Mouse (Mus musculus) cerebellum, postnatal 36 days (tissue): Measurements from ENCODE around the gene Gal3st1.
A peak's percentile ranks its signal among the peaks of the same experiment; 100 is the strongest.
"Not testable (repeated sequence)": the region's sequence is repeated elsewhere in the genome, so short reads cannot be mapped to it uniquely, and the experiment has no call there.

Experiments used
- DNase-seq, 2 experiments: peaks; one replicate each; pipeline ENCODE4 v3.0.0; 2021 to 2022; ENCODE audit warnings: mixed read lengths in 2 of 2

The Gal3st1 gene

GRCm38 (mm10) chr11:3983291-3983862 is at the start of gene Gal3st1:
Gene Gal3st1, plus strand, starts transcription at chr11:3983636.
- DNase-seq: peak in 1 of 2 experiments; percentile 6

DNA sequence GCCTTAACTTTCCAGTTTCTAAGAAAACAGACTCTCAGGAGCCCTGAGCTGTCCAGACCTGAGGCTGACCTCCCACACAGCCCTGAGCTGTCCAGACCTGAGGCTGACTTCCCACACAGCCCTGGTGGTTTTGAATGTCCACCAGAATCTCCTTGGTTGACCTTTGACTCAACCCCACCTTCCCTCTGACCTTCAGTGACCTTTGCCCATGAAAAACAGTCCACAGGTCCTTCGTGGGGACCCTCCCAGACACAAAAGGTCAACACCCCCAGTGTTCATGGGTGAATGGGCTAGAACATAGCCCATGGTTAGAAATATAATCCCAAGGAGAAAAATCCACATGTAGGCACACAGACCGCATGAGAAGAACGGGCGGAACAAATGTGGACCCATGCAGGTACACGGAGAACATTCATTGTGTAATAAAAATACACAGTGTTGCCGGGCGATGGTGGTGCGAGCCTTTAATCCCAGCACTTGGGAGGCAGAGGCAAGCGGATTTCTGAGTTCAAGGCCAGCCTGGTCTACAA is 49.6 kb upstream of the Gal3st1 start:
- no peak for DNase-seq

GRCm38 (mm10) chr11:3935135-3935534 is 48.3 kb upstream of the Gal3st1 start:
- no peak for DNase-seq

DNA sequence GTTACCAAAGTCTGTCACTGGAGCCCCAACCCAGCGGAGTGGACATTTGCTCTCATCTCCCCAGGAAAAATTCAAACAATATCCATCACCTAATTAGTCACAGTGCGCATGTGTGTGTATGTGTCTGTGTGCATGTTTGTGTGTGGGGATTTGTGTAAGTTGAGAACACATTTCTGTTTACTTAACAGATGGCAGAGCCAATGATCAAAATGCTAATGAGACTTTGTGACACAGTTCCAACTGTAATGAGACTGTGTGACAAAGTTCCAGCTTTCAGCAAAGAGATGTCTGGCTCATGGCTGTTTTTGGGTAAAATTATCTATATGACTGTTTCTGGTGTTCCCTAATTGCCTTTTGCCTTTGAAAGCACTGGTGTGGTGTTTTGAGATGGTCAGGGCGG is 47.1 kb upstream of the Gal3st1 start:
- no peak for DNase-seq

DNA sequence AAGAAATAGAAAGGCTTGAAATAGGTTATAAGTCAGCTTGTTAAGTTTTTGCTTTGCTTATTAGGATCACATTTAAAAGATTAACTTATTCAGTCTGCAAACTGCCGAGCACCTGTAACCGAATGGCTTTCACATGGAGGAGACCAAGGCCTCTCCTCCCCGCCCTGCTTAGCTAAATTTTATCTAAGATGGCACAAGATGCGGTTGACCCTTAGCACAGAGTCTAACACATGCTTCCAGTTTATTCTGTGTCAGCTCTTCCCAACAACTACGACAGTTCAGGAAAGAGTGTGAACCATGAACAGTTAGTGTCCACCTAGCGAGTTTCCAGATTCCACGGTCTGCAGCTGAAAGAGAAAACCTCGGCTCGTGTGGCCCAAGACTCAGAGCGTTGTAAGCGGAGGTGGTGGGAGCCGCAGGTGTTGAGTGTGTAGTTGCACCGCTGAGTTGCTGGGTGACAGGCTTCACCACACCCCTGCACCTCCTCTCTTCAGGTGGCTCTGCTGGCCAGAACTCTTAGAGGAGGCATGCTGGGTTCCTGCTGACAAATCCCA is 46.0 kb upstream of the Gal3st1 start:
- DNase-seq: no peak

GRCm38 (mm10) chr11:3941371-3941770 is 42.1 kb upstream of the Gal3st1 start:
- no peak for DNase-seq

DNA sequence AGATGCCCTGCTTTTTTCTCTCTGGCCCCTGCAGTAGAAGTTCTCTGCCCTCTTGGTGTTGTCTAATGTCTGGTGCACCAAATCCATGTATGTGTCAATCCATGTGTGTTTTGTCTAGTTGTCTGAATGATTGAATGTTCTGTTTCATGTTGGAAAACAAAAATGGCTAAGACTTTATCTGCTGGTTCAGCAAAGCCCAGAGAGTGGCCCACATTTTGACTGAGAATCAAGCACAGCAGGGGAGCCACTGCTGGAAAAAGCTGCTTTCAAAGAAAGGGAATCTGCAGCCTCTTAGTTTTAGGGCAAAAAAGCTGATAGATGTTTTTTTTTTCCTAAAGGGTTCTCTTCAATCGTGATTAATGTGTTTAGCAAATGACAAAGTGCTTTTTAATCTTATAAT is 37.0 kb upstream of the Gal3st1 start:
- no peak for DNase-seq

DNA sequence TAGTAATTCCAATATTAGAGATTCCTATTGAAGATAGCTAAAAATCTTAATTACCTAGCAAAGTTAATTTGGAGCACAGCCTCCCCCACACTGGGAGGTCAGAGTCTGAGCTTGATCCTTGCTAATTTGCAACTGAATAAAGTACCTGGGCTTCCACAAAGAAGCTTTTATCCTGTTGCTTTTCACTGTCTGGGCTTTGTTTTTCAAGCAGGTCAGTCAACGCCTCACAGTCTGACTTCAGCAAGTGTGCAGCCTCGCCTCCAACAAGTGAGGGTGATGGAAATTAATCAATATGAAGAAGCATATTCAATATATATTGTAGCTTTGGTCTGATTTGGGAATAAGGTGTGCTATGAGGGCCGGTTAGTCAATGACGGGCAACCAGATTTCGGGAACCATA is 28.6 kb upstream of the Gal3st1 start:
- not testable (repeated sequence) for DNase-seq

DNA sequence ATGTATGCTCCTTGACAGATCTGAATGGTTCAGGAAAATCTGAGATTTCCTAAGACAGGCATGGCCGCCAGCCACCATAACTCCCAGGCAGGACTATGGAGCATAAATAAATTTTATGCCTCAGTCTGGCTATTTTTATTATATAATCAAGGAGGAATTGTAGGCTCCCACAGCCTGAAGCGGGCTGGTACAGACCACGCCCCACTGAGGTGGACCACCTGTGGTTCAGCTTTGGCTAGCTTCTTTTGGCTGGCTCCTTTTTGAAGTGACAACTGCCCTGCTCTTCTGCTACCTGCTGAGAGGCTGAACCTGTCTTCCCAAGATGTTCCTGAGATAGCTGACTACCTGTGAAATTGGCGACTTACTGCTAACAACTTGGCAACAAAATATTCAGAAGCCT is 28.1 kb upstream of the Gal3st1 start:
- DNase-seq: not testable (repeated sequence)

- DNase-seq: no peak
Observed at GRCm38 (mm10) chr11:3960901-3961300, 22.5 kb upstream of the Gal3st1 start.

- DNase-seq: no peak
Observed at GRCm38 (mm10) chr11:3961761-3962160, 21.7 kb upstream of the Gal3st1 start.

- no peak for DNase-seq
Observed at GRCm38 (mm10) chr11:3963155-3963554, 20.3 kb upstream of the Gal3st1 start.

DNA sequence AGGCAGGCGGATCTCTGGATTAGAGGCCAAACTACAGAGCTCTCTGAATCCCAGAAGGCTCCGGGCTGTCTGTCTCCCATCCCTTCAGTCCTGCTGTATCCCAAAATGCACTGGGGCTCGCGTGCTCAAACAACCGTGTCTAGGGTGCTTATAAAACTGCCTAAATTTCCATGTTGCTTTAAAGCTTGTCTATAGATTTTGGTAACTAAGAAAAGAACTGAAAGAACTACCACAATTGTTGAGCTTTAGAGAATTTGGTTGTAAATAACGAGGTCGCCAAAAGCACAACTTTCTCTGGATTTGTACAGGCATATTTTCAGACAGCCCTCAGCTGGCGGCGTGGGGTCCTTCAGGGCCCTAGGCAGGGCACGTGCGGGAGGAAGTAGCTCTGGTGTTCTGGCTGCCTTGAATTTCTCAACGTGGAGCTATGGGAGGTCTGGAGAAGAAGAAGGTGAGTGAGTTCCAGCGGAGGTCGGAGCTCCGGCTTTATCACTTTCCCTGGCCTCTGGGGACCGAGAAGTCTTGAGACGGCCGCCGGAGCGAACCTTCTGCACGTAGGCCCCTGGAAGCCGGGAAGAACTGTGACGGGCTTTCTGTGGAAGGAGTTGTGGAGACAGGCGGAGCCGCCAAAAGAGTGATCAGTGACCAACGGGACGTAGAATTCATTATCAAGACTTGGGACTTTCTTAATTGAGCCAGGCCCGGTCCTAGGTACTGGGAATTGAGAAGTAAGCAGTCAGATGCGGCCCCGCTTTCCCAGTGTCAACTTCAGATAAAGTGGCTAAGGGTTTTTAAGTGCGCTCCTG is 19.6 kb upstream of the Gal3st1 start, which contains the start of gene Pes1:
TSS of gene Pes1 (plus strand) at position 366 of the 806 bp plus-strand sequence.
- peak; percentile 79 to 85 for DNase-seq

GRCm38 (mm10) chr11:3964416-3965172 is 18.8 kb upstream of the Gal3st1 start:
- DNase-seq: no peak

- DNase-seq: no peak
Observed at GRCm38 (mm10) chr11:3969837-3970236, 13.6 kb upstream of the Gal3st1 start.

DNA sequence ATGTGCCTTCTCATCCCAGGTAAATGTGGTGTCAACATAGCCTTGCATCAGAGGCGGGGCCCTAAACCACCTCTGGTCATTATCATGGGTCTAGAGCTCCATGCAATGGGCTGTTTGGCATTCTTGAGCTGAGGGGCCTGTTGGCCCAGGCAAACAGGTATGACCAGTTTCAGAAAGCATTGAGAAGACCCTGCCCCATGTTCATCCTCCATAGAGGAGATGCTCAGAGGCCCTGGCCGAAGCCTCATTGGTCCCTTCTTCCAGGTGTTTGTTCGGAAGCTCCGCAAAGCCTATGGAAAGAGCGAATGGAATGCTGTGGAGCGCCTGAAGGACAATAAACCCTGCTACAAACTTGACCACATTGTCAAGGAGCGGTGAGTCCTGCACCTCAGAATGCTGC is 13.1 kb upstream of the Gal3st1 start:
- DNase-seq: no peak

GRCm38 (mm10) chr11:3973081-3973480 is 10.4 kb upstream of the Gal3st1 start:
- no peak for DNase-seq

DNA sequence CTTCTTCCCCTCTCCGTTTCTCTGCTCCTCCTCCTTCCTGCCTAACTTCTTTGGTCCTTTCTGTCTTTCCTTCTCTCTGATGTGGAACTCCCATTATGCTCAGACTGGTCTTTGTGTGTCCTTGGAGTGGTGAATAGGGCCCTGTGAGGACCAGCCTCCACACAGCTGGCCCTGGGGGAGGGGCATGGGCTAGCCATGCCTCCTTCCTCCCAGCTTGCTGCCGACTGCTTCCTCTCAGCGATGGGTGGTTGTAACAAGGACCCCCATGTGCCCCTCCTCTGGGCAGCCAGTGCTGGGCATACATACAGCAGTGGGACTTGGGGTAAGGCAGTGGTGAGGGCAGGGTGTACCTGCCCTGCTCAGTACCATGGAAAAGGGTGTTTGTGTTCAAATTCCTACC is 9.1 kb upstream of the Gal3st1 start:
- no peak for DNase-seq

GRCm38 (mm10) chr11:3976678-3977077 is 6.8 kb upstream of the Gal3st1 start, which contains the start of gene 4930556J24Rik:
Gene 4930556J24Rik, minus strand, starts transcription at chr11:3976778.
- DNase-seq: no peak

DNA sequence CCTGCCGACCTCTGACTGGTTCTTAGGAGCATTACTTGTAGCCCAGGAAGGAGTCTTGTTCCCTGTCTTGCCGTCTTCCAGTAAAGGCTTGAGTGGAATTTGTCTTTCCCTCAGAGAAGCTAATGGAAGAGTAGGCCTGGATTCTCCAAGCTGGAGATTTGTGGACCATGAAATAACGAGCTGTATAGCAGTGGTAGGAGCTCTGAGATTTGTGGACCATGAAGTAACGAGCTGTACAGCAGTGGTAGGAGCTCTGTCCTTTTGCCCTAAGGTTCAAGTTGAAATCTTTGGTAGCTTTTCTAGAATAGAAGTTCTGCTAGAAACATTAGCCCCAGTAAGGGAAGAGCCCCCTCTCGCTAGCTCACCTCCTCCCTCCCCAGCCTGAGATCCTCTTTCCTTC is 5.0 kb upstream of the Gal3st1 start:
- DNase-seq: no peak

DNA sequence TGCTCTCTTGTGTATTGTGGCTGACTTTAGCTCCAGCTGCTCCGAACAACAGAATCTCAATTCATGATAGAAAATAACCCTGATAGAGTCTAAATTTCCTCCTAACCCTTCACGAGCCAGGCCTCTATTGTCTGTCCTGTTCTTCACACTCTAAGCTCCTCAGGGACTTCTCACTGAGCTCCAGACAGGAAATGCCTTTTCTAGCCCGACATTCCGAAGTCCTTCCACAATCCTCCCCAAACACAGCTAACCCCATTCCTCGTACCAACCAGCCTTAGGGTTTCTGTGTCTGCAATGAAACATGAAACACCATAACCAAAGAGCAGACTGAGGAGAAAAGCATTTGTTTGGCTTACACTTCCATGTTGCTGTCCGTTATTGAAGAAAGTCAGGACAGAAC is 1.9 kb upstream of the Gal3st1 start:
- DNase-seq: no peak

GRCm38 (mm10) chr11:3982275-3983209 is 894 bp upstream of the Gal3st1 start:
- no peak for DNase-seq
